Comparison of ENCODE assay signal across 17 mouse cellular contexts in genomic region chr2:20756964-20757363, GRCm38 (mm10).
"Had no signal": no experiment of that assay in that cellular context is flagged by ENCODE, and none has a peak within 500 bp of the region (broad histone marks: within the 10 kb centered on the region; RNA-seq: fewer than 3 reads in every experiment).

No protein-coding gene starts in this region.

- ATAC-seq: hindbrain, embryonic 16.5 days; inflammation-experienced regulatory T-cells, adult 6 months; intestine, embryonic 15.5 days; intestine, postnatal 0 days had no signal

- DNase-seq: gastrocnemius, adult 2 months; gastrocnemius, postnatal 10 days; gastrocnemius, postnatal 25 days; heart, adult 18-20 months; heart, postnatal 14 days; heart, postnatal 36 days; kidney, adult 18-20 months; kidney, adult 8-10 months; kidney, postnatal 10 days; kidney, postnatal 25 days; kidney, postnatal 4 days; liver; liver, embryonic 13.5 days had no signal
